Mouse (Mus musculus) ES-Bruce4 (cell line): Measurements from ENCODE around the gene Arl15. TPM values are rescaled to one million over a fixed set of nuclear protein-coding genes. Genes with fewer than 3 reads are reported as not detected.

Source experiments
- H3K27ac ChIP-seq: 2 replicates; pipeline ENCODE4 v1.5.1; 2012; ENCODE audit warnings: low read length, inconsistent platforms; ENCODE audit not compliant: insufficient read depth
- H3K27me3 ChIP-seq: 2 replicates; pipeline ENCODE4 v1.6.1; 2012; ENCODE audit warnings: mild to moderate bottlenecking, low read length, inconsistent platforms; ENCODE audit not compliant: control insufficient read depth, poor library complexity, insufficient read depth, severe bottlenecking
- H3K36me3 ChIP-seq: 2 replicates; pipeline ENCODE4 v1.6.1; 2012; ENCODE audit warnings: inconsistent platforms, mild to moderate bottlenecking, low read length, moderate library complexity; ENCODE audit not compliant: control insufficient read depth, poor library complexity, insufficient read depth, severe bottlenecking
- H3K4me1 ChIP-seq: one replicate; pipeline ENCODE4 v1.8.1; 2011; ENCODE audit warnings: low read length; ENCODE audit not compliant: control insufficient read depth, insufficient read depth
- H3K4me3 ChIP-seq: 2 replicates; pipeline ENCODE4 v1.5.1; 2011; ENCODE audit warnings: low read depth, mild to moderate bottlenecking, low read length
- H3K9ac ChIP-seq: 2 replicates; pipeline ENCODE4 v1.6.1; 2012; ENCODE audit warnings: low read depth, mild to moderate bottlenecking, inconsistent platforms; ENCODE audit not compliant: poor library complexity, severe bottlenecking
- H3K9me3 ChIP-seq: replicated peaks from 2 replicates; pipeline ENCODE4 v1.6.1; 2012; ENCODE audit warnings: mild to moderate bottlenecking, low read length, inconsistent platforms; ENCODE audit not compliant: control insufficient read depth, poor library complexity, insufficient read depth, severe bottlenecking
- CTCF ChIP-seq: IDR thresholded peaks from one replicate; pipeline ENCODE4 v1.8.1; 2011; ENCODE audit warnings: low read depth, low read length
- EP300 ChIP-seq: IDR thresholded peaks from 2 replicates; pipeline ENCODE4 v1.6.1; 2011; ENCODE audit warnings: low read depth, low read length; ENCODE audit not compliant: insufficient read depth
- POLR2A ChIP-seq: IDR thresholded peaks from one replicate; pipeline ENCODE4 v1.8.1; 2011; ENCODE audit warnings: low read length; ENCODE audit not compliant: insufficient read depth
- polyA plus RNA-seq: library from polyadenylated mRNA; stranded (reverse); fragments of >200 nt; gene quantifications from 2 replicates; pipeline ENCODE4 v1.2.4, GENCODE M21; 2011; ENCODE audit warnings: low read depth; ENCODE audit not compliant: missing spikeins, insufficient read depth, insufficient read length

Gene Arl15
- polyA plus RNA-seq, 1 experiment, result 53.3 TPM

- H3K27ac ChIP-seq, result no peak overlapping the region
- H3K36me3 ChIP-seq, result no peaks in the 10 kb centered on the region
- no peak overlapping the region for H3K9ac ChIP-seq
- no peaks in the 10 kb centered on the region for H3K4me1 ChIP-seq
- H3K9me3 ChIP-seq, result peaks cover 3% of the 10 kb centered on the region
- no peak for TF ChIP-seq CTCF
- no peak for TF ChIP-seq POLR2A
- no peak for TF ChIP-seq EP300
- no peak overlapping the region for H3K4me3 ChIP-seq
- H3K27me3 ChIP-seq, result no peaks in the 10 kb centered on the region
Observed at GRCm38 (mm10) chr13:114128366-114128765, 334.1 kb downstream of the Arl15 start.

GRCm38 (mm10) chr13:114129986-114130385 lies 335.7 kb downstream of the Arl15 start:
- no peaks in the 10 kb centered on the region for H3K27me3 ChIP-seq
- TF ChIP-seq CTCF (no peak), POLR2A (no peak), EP300 (no peak)
- H3K4me3 ChIP-seq, result no peak overlapping the region
- H3K36me3 ChIP-seq, result no peaks in the 10 kb centered on the region
- H3K27ac ChIP-seq, result no peak overlapping the region
- H3K4me1 ChIP-seq, result peaks cover 2% of the 10 kb centered on the region
- H3K9ac ChIP-seq, result no peak overlapping the region
- peaks cover 3% of the 10 kb centered on the region for H3K9me3 ChIP-seq

GRCm38 (mm10) chr13:114130566-114131319 lies 336.4 kb downstream of the Arl15 start:
- Histone ChIP-seq H3K27me3 (no peaks in the 10 kb centered on the region), H3K9me3 (peaks cover 3% of the 10 kb centered on the region), H3K4me3 (no peak overlapping the region), H3K36me3 (no peaks in the 10 kb centered on the region), H3K4me1 (peaks cover 2% of the 10 kb centered on the region), H3K27ac (no peak overlapping the region), H3K9ac (no peak overlapping the region)
- TF ChIP-seq POLR2A (no peak), EP300 (no peak)

- Histone ChIP-seq H3K27me3 (no peaks in the 10 kb centered on the region), H3K4me1 (peaks cover 2% of the 10 kb centered on the region), H3K36me3 (no peaks in the 10 kb centered on the region; the same call in 1 of the 2 replicates), H3K9me3 (no peaks in the 10 kb centered on the region), H3K9ac (no peak overlapping the region), H3K27ac (no peak overlapping the region), H3K4me3 (no peak overlapping the region)
- TF ChIP-seq POLR2A (no peak), EP300 (no peak), CTCF (no peak)
Observed at GRCm38 (mm10) chr13:114138921-114139320, 344.6 kb downstream of the Arl15 start.

GRCm38 (mm10) chr13:114139570-114139969 lies 345.3 kb downstream of the Arl15 start:
- no peaks in the 10 kb centered on the region for H3K9me3 ChIP-seq
- H3K27me3 ChIP-seq, result no peaks in the 10 kb centered on the region
- H3K27ac ChIP-seq, result no peak overlapping the region
- TF ChIP-seq POLR2A (no peak), EP300 (no peak), CTCF (no peak)
- H3K36me3 ChIP-seq, result no peaks in the 10 kb centered on the region; the same call in 1 of the 2 replicates
- H3K4me1 ChIP-seq, result peaks cover 1% of the 10 kb centered on the region
- H3K4me3 ChIP-seq, result no peak overlapping the region
- H3K9ac ChIP-seq, result no peak overlapping the region

GRCm38 (mm10) chr13:114142826-114143225 lies 348.5 kb downstream of the Arl15 start:
- Histone ChIP-seq H3K9me3 (no peaks in the 10 kb centered on the region), H3K36me3 (no peaks in the 10 kb centered on the region; the same call in 1 of the 2 replicates), H3K4me1 (no peaks in the 10 kb centered on the region), H3K27me3 (no peaks in the 10 kb centered on the region), H3K4me3 (no peak overlapping the region), H3K27ac (no peak overlapping the region), H3K9ac (no peak overlapping the region)
- TF ChIP-seq POLR2A (no peak), CTCF (peak; percentile 1), EP300 (no peak)
